Mouse (Mus musculus) lung, postnatal 10 days (tissue): ENCODE data around the gene Ccnj.

Experiments used
- DNase-seq: peaks from one replicate; pipeline ENCODE4 v3.0.0; 2021

Ccnj gene

GRCm38 (mm10) chr19:40830703-40831415 lies at the start of gene Ccnj:
Gene Ccnj, plus strand, starts transcription at chr19:40831279.
- peak; percentile 93 for DNase-seq

GRCm38 (mm10) chr19:40788004-40788714 lies 42.9 kb upstream of the Ccnj start:
- no peak for DNase-seq

GRCm38 (mm10) chr19:40788715-40789084 lies 42.4 kb upstream of the Ccnj start:
- no peak for DNase-seq

- no peak for DNase-seq
Measured at GRCm38 (mm10) chr19:40805176-40805737, 25.8 kb upstream of the Ccnj start.

- DNase-seq = no peak
Measured at GRCm38 (mm10) chr19:40809858-40810257, 21.2 kb upstream of the Ccnj start.

- DNase-seq = no peak
Measured at GRCm38 (mm10) chr19:40811840-40812239, 19.2 kb upstream of the Ccnj start.

GRCm38 (mm10) chr19:40812778-40813177 lies 18.3 kb upstream of the Ccnj start:
- no peak for DNase-seq

- DNase-seq = no peak
Measured at GRCm38 (mm10) chr19:40813385-40813784, 17.7 kb upstream of the Ccnj start.

GRCm38 (mm10) chr19:40815645-40816183 lies 15.4 kb upstream of the Ccnj start:
- no peak for DNase-seq

- no peak for DNase-seq
Measured at GRCm38 (mm10) chr19:40817901-40818532, 13.1 kb upstream of the Ccnj start.

- DNase-seq = no peak
Measured at GRCm38 (mm10) chr19:40818764-40819163, 12.3 kb upstream of the Ccnj start.

GRCm38 (mm10) chr19:40821306-40821825 lies 9.7 kb upstream of the Ccnj start:
- DNase-seq = no peak

- no peak for DNase-seq
Measured at GRCm38 (mm10) chr19:40825636-40826035, 5.4 kb upstream of the Ccnj start.

GRCm38 (mm10) chr19:40826735-40827134 lies 4.3 kb upstream of the Ccnj start:
- no peak for DNase-seq

GRCm38 (mm10) chr19:40830198-40830597 lies 881 bp upstream of the Ccnj start:
- DNase-seq = no peak

GRCm38 (mm10) chr19:40831416-40832201 lies 530 bp downstream of the Ccnj start:
- DNase-seq = peak; percentile 61

- no peak for DNase-seq
Measured at GRCm38 (mm10) chr19:40832361-40832760, 1.3 kb downstream of the Ccnj start.

- no peak for DNase-seq
Measured at GRCm38 (mm10) chr19:40834436-40834835, 3.4 kb downstream of the Ccnj start.

- DNase-seq = no peak
Measured at GRCm38 (mm10) chr19:40838205-40838604, 7.1 kb downstream of the Ccnj start.

GRCm38 (mm10) chr19:40840303-40840702 lies 9.2 kb downstream of the Ccnj start:
- DNase-seq = no peak

- DNase-seq = no peak
Measured at GRCm38 (mm10) chr19:40841083-40841482, 10.0 kb downstream of the Ccnj start.

GRCm38 (mm10) chr19:40841593-40841992 lies 10.5 kb downstream of the Ccnj start:
- no peak for DNase-seq
